Mouse (Mus musculus) liver, embryonic 14.5 days (tissue): ENCODE data around the gene Cep19. TPM values are rescaled to one million over a fixed set of nuclear protein-coding genes. Genes with fewer than 3 reads are reported as not detected.
A peak's percentile ranks its signal among the peaks of the same experiment; 100 is the strongest.

Experiments used
- ATAC-seq: fragments of 200-750 bp; cut with Nextera tagmentation; 2 replicates; pipeline ENCODE4 v1.8.0; 2017; ENCODE audit warnings: moderate number of reproducible peaks, mild to moderate bottlenecking, moderate library complexity; ENCODE audit not compliant: insufficient read depth
- DNase-seq, 3 experiments: peaks; one replicate each; pipeline ENCODE4 v3.0.0-alpha.2; 2012 to 2013; ENCODE audit warnings: low read depth in 3 of 3, low spot score in 3 of 3
- H3K27ac ChIP-seq: fragments of 300-500 bp; sonication (generic); 2 replicates; pipeline ENCODE4 v1.5.1; 2014; ENCODE audit warnings: moderate library complexity, mild to moderate bottlenecking, control low read depth, inconsistent platforms
- H3K27me3 ChIP-seq: fragments of 300-500 bp; sonication (generic); 2 replicates; pipeline ENCODE4 v1.6.1; 2014; ENCODE audit warnings: mild to moderate bottlenecking, low read length, moderate library complexity; ENCODE audit not compliant: control insufficient read depth, insufficient read depth
- H3K36me3 ChIP-seq: fragments of 300-500 bp; sonication (generic); replicated peaks from 2 replicates; pipeline ENCODE4 v1.6.1; 2014; ENCODE audit warnings: low read depth; ENCODE audit not compliant: control insufficient read depth, insufficient read depth
- H3K4me1 ChIP-seq, 2 experiments: fragments of 200-500 bp in 1 of 2; fragments of 300-500 bp in 1 of 2; sonication (generic) in 1 of 2; replicated peaks; 2 replicates each; pipeline ENCODE4 v1.6.1; 2012 to 2014; ENCODE audit warnings: antibody characterized with exemption in 1 of 2, inconsistent platforms in 1 of 2, low read length in 1 of 2; ENCODE audit not compliant: control insufficient read depth in 2 of 2, insufficient read depth in 2 of 2
- H3K4me2 ChIP-seq: fragments of 300-500 bp; sonication (generic); 2 replicates; pipeline ENCODE4 v1.6.1; 2014; ENCODE audit warnings: low read depth, mild to moderate bottlenecking, control low read depth, moderate library complexity
- H3K4me3 ChIP-seq, 2 experiments: fragments of 200-500 bp in 1 of 2; fragments of 300-500 bp in 1 of 2; sonication (generic) in 1 of 2; 2 replicates each; pipeline ENCODE4 v1.5.1; 2012 to 2014; ENCODE audit warnings: low read depth in 2 of 2, low read length in 2 of 2, mild to moderate bottlenecking in 2 of 2, control low read depth in 1 of 2, inconsistent platforms in 1 of 2, moderate library complexity in 1 of 2; ENCODE audit not compliant: insufficient read depth in 1 of 2
- H3K9ac ChIP-seq: fragments of 300-500 bp; sonication (generic); replicated peaks from 2 replicates; pipeline ENCODE4 v1.6.1; 2014; ENCODE audit warnings: mild to moderate bottlenecking, control low read depth, moderate library complexity
- H3K9me3 ChIP-seq: fragments of 300-500 bp; sonication (generic); 2 replicates; pipeline ENCODE4 v1.6.1; 2016; ENCODE audit warnings: low read length, mixed read lengths; ENCODE audit not compliant: control insufficient read depth
- CTCF ChIP-seq: IDR thresholded peaks from 2 replicates; pipeline ENCODE4 v1.5.1; 2016; ENCODE audit warnings: antibody characterized with exemption, low read depth, control low read depth
- EP300 ChIP-seq: IDR thresholded peaks from 2 replicates; pipeline ENCODE4 v1.6.1; 2016; ENCODE audit warnings: antibody characterized with exemption, low read depth
- WGBS: fragments of 180-500 bp; shearing (Covaris S2); extraction: QIAGEN DNeasy Blood & Tissue Kit; methylation state at CpG from one replicate; pipeline ENCODE4 v1.1.7; 2014; ENCODE audit not compliant: insufficient replicate concordance; 5-methylcytosine and 5-hydroxymethylcytosine counted together
- polyA plus RNA-seq, 2 experiments: library from polyadenylated mRNA; depleted of rRNA in 1 of 2; stranded (reverse) in 1 of 2; unstranded in 1 of 2; fragments of >200 nt; fragmentation: Nextera tagmentation in 1 of 2; extraction: Ambion mirVana in 1 of 2; gene quantifications; 2 replicates each; pipeline versions ENCODE4 v1.2.1 to v1.2.3; 2012 to 2014

Cep19 gene
- polyA plus RNA-seq, 2 experiments, result 2.1 to 4.3 TPM

- 36% methylated on average over 20 of the region's 20 CpGs for WGBS
- H3K4me3 ChIP-seq, result peak overlapping the region; percentile 51 to 61
- no peak overlapping the region for H3K27ac ChIP-seq
- H3K9me3 ChIP-seq, result no peaks in the 10 kb centered on the region
- H3K4me2 ChIP-seq, result peak overlapping the region; percentile 65
- TF ChIP-seq EP300 (no peak), CTCF (no peak)
- H3K9ac ChIP-seq, result peak overlapping the region; percentile 52
- ATAC-seq (peak; percentile 6; the same call in 1 of the 2 replicates), DNase-seq (no peak)
- no peaks in the 10 kb centered on the region for H3K36me3 ChIP-seq
- H3K4me1 ChIP-seq, result peaks cover 0 to 17% of the 10 kb centered on the region in 2 experiments; a peak in 2 of 4 replicates
- no peaks in the 10 kb centered on the region for H3K27me3 ChIP-seq
These were observed 30.0 kb downstream of the Cep19 start for GRCm38 (mm10) chr16:32129449-32130189.

GRCm38 (mm10) chr16:32130190-32130826 is 30.7 kb downstream of the Cep19 start:
- peak; percentile 87 for ATAC-seq
- Histone ChIP-seq H3K9me3 (no peaks in the 10 kb centered on the region), H3K27me3 (no peaks in the 10 kb centered on the region), H3K27ac (no peak overlapping the region), H3K4me2 (peak overlapping the region; percentile 65), H3K36me3 (no peaks in the 10 kb centered on the region), H3K4me1 (peaks cover 0 to 17% of the 10 kb centered on the region in 2 experiments; a peak in 2 of 4 replicates), H3K9ac (peak overlapping the region; percentile 52), H3K4me3 (peak overlapping the region; percentile 51 to 61)
- peak in 2 of 3 experiments; percentile 41 to 49 for DNase-seq
- 12% methylated on average over 16 of the region's 16 CpGs for WGBS
- TF ChIP-seq CTCF (no peak), EP300 (no peak)

GRCm38 (mm10) chr16:32133148-32133547 is 33.5 kb downstream of the Cep19 start:
- TF ChIP-seq CTCF (0 out of 2 replicates have a peak, but pooled peaks have one; percentile 4), EP300 (no peak)
- 61% methylated on average over 3 of the region's 3 CpGs for WGBS
- Histone ChIP-seq H3K4me3 (no peak overlapping the region), H3K9me3 (no peaks in the 10 kb centered on the region), H3K27ac (no peak overlapping the region), H3K4me2 (no peak overlapping the region), H3K36me3 (no peaks in the 10 kb centered on the region), H3K9ac (no peak overlapping the region), H3K4me1 (peaks cover 0 to 17% of the 10 kb centered on the region in 2 experiments; a peak in 2 of 4 replicates), H3K27me3 (no peaks in the 10 kb centered on the region)
- no peak for DNase-seq
- ATAC-seq, result no peak

GRCm38 (mm10) chr16:32135842-32136357 is 36.3 kb downstream of the Cep19 start:
- Histone ChIP-seq H3K36me3 (no peaks in the 10 kb centered on the region), H3K9ac (no peak overlapping the region), H3K4me3 (no peak overlapping the region), H3K27ac (no peak overlapping the region), H3K4me1 (peaks cover 0 to 5% of the 10 kb centered on the region in 2 experiments; a peak in 1 of 4 replicates), H3K27me3 (no peaks in the 10 kb centered on the region), H3K9me3 (no peaks in the 10 kb centered on the region), H3K4me2 (no peak overlapping the region)
- no peak for ATAC-seq
- WGBS, result 70% methylated on average over 7 of the region's 7 CpGs
- no peak for DNase-seq
- TF ChIP-seq CTCF, result no peak
- TF ChIP-seq EP300, result no peak

GRCm38 (mm10) chr16:32138954-32139353 is 39.4 kb downstream of the Cep19 start:
- 82% methylated on average over 1 of the region's 1 CpGs for WGBS
- H3K4me3 ChIP-seq, result no peak overlapping the region
- no peaks in the 10 kb centered on the region for H3K27me3 ChIP-seq
- ATAC-seq (no peak), DNase-seq (no peak)
- H3K4me2 ChIP-seq, result no peak overlapping the region
- no peaks in the 10 kb centered on the region; the same call in none of the 2 replicates for H3K9me3 ChIP-seq
- no peak overlapping the region for H3K27ac ChIP-seq
- H3K4me1 ChIP-seq, result no peaks in the 10 kb centered on the region
- peaks cover 14% of the 10 kb centered on the region for H3K36me3 ChIP-seq
- TF ChIP-seq EP300 (no peak), CTCF (no peak)
- no peak overlapping the region for H3K9ac ChIP-seq
